Mouse (Mus musculus): ENCODE data around the gene Gm20908. TPM values are rescaled to one million over a fixed set of nuclear protein-coding genes. Genes with fewer than 3 reads are reported as not detected.
"Not testable (repeated sequence)": the region's sequence is repeated elsewhere in the genome, so short reads cannot be mapped to it uniquely, and the experiment has no call there.

The Gm20908 gene
- polyA plus RNA-seq (2014; fragmentation: Nextera tagmentation; extraction: Ambion mirVana), result not detected in 2 replicates

DNA sequence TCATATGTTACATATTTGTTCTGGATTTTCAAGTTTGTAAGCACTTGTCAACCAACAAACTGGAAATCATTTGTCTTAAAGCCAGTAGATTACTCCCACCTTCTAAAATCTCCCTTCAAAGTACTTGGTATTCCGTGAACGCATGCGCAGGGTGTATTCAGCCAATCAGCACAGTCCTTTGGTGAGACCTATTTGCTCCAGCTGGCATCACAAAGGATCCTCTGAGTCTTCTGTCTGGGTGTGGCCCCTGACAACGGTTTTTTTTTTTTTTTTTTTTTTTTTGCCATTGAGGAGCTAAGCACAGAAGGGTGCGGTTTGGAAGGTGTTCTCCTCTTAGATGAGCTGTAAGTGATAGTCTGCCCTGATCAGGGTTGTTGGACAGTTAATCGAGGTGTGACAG is at the start of gene Gm20908:
Gene Gm20908, plus strand, starts transcription at position 301 of the 400 bp plus-strand sequence.
- H3K4me2 ChIP-seq; DNase-seq (ENCODE audit: low spot score, missing footprints); H3K4me1 ChIP-seq (ENCODE audit: control insufficient read depth, insufficient read depth, low read length); H3K4me3 ChIP-seq (ENCODE audit: low read depth, low read length); H3K9me3 ChIP-seq (ENCODE audit: control insufficient read depth, low read length); H3K27me3 ChIP-seq (ENCODE audit: control insufficient read depth, insufficient read depth, low read length); ATAC-seq (ENCODE audit: low FRiP score); H3K36me3 ChIP-seq (ENCODE audit: control insufficient read depth, insufficient read depth, low read length); H3K9ac ChIP-seq (ENCODE audit: low read length); H3K27ac ChIP-seq (ENCODE audit: low read depth, low read length): not testable (repeated sequence)
- WGBS, result no CpG with 5 or more reads among the region's 6 CpGs
